Mouse (Mus musculus) intestine, embryonic 15.5 days (tissue): ENCODE data around the gene Dido1. TPM values are rescaled to one million over a fixed set of nuclear protein-coding genes. Genes with fewer than 3 reads are reported as not detected.
A peak's percentile ranks its signal among the peaks of the same experiment; 100 is the strongest.
"Not testable (repeated sequence)": the region's sequence is repeated elsewhere in the genome, so short reads cannot be mapped to it uniquely, and the experiment has no call there.

Experiments
- ATAC-seq: fragments of 200-750 bp; cut with Nextera tagmentation; 2 replicates; pipeline ENCODE4 v1.8.0; 2017; ENCODE audit warnings: moderate TSS enrichment, moderate library complexity
- H3K27ac ChIP-seq: fragments of 300-500 bp; sonication (generic); 2 replicates; pipeline ENCODE4 v1.5.1; 2015; ENCODE audit warnings: mild to moderate bottlenecking, inconsistent platforms
- H3K27me3 ChIP-seq: fragments of 300-500 bp; sonication (generic); replicated peaks from 2 replicates; pipeline ENCODE4 v1.6.1; 2015; ENCODE audit warnings: inconsistent platforms
- H3K36me3 ChIP-seq: fragments of 300-500 bp; sonication (generic); 2 replicates; pipeline ENCODE4 v1.6.1; 2015; ENCODE audit warnings: inconsistent platforms
- H3K4me1 ChIP-seq: fragments of 300-500 bp; sonication (generic); replicated peaks from 2 replicates; pipeline ENCODE4 v1.6.1; 2015; ENCODE audit warnings: inconsistent platforms
- H3K4me2 ChIP-seq: fragments of 300-500 bp; sonication (generic); replicated peaks from 2 replicates; pipeline ENCODE4 v1.6.1; 2015; ENCODE audit warnings: mild to moderate bottlenecking, inconsistent platforms
- H3K4me3 ChIP-seq: fragments of 300-500 bp; sonication (generic); replicated peaks from 2 replicates; pipeline ENCODE4 v1.5.1; 2015; ENCODE audit warnings: inconsistent platforms
- H3K9ac ChIP-seq: fragments of 300-500 bp; sonication (generic); 2 replicates; pipeline ENCODE4 v1.6.1; 2015; ENCODE audit warnings: inconsistent platforms
- H3K9me3 ChIP-seq: fragments of 300-500 bp; sonication (generic); 2 replicates; pipeline ENCODE4 v1.6.1; 2016; ENCODE audit warnings: inconsistent platforms
- WGBS: fragments of 180-500 bp; shearing (Covaris S2); methylation state at CpG from one replicate; pipeline ENCODE4 v1.1.7; 2015; 5-methylcytosine and 5-hydroxymethylcytosine counted together
- polyA plus RNA-seq: library from polyadenylated mRNA; unstranded; fragments of >200 nt; fragmentation: Nextera tagmentation; extraction: Ambion mirVana; gene quantifications from 2 replicates; pipeline ENCODE4 v1.2.1, GENCODE M21; 2015

Dido1 gene
- polyA plus RNA-seq, 1 experiment from 2014 or later: 22.8 TPM

DNA sequence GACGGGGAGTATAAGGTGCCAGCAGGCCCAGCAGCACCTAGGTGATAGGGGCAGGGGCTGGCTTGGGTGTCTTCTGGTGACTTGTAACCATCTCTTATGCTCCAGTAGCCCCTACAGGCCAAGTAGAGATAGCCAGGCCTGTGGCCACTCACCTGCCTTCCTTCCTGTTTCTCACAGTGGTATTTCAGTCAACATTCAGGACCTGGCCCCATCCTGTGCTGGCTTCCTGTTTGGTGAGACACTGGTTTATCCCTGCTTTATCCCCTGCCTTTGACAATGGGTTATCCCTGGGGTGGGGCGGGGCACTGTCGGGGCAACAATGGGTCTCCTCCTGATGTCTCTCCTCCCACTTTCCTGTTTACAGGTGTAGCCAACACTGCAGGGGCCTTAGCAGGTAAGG, 30.6 kb upstream of the Dido1 start:
- no peaks in the 10 kb centered on the region for H3K27me3 ChIP-seq
- H3K27ac ChIP-seq: no peak overlapping the region
- no peak overlapping the region for H3K9ac ChIP-seq
- H3K4me3 ChIP-seq: no peak overlapping the region
- WGBS: 32% methylated on average over 3 of the region's 3 CpGs
- H3K4me1 ChIP-seq: no peaks in the 10 kb centered on the region
- no peak for ATAC-seq
- H3K4me2 ChIP-seq: no peak overlapping the region
- H3K36me3 ChIP-seq: no peaks in the 10 kb centered on the region
- H3K9me3 ChIP-seq: no peaks in the 10 kb centered on the region

DNA sequence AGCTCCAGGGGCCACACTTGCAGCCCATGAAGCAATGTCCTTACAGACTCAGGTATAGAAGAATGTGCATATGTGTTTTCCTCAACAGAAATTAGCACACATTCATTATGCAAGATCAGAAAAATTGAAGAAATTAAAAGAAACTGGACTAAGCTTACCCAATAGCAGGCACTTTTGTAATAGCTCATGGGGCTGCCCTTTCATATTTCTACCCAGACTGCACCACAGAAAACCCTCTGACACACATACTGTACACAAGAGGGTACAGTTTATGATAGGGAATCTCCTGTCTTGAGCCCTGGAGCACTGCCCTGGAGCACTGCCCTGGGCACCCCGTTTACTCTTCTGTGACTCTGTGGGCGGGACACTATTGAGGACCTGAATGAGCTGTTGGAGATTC, 28.2 kb upstream of the Dido1 start:
- Histone ChIP-seq H3K4me1 (no peaks in the 10 kb centered on the region), H3K27ac (no peak overlapping the region), H3K4me2 (no peak overlapping the region), H3K27me3 (no peaks in the 10 kb centered on the region), H3K4me3 (no peak overlapping the region), H3K9ac (no peak overlapping the region), H3K9me3 (no peaks in the 10 kb centered on the region), H3K36me3 (no peaks in the 10 kb centered on the region)
- WGBS: 78% methylated on average over 2 of the region's 2 CpGs
- ATAC-seq: no peak

DNA sequence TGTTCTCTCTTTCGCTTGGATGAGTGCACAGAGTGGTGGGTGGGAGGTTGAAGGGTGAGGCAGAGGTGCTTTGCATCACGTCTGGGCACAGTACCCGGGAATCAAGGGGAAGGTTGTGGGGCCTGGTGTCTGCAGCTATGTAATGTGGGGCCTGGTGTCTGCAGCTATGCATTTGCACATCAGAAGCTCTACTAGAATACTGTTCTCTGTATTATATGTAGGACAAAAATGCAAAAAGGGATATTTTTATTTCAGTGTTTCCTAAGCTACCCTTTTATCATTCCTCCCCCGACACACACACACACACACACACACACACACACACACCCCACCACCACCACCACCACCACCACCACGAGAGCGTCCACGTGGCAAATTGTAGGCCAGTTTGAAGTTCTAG, 25.4 kb upstream of the Dido1 start:
- H3K27ac ChIP-seq: no peak overlapping the region
- no peak overlapping the region for H3K4me2 ChIP-seq
- WGBS: 83% methylated on average over 7 of the region's 7 CpGs

DNA sequence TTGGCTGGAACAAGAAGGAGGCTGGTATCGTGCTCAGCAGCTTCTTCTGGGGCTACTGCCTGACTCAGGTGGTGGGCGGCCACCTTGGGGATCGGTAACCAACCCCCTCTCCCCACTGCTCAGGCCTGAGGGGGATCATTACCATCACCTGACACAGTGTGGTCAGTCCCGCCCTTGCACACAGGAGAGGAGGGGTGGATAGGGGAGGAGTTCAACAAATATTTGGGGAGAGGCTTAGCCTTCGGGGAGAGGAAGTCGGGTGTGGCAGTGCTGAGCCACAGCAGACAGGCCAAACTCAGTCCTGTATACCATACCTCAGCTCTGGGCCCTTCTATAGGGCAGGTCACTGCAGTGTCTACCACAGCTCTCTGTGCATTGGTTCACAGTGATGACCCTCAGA, 22.2 kb upstream of the Dido1 start:
- no peak overlapping the region for H3K27ac ChIP-seq
- no peak overlapping the region for H3K9ac ChIP-seq
- H3K9me3 ChIP-seq: no peaks in the 10 kb centered on the region
- 63% methylated on average over 6 of the region's 6 CpGs for WGBS
- no peaks in the 10 kb centered on the region for H3K4me1 ChIP-seq
- no peaks in the 10 kb centered on the region for H3K36me3 ChIP-seq
- H3K27me3 ChIP-seq: no peaks in the 10 kb centered on the region
- 0 out of 2 replicates have a peak, but pooled peaks have one; percentile 32 for ATAC-seq
- no peak overlapping the region for H3K4me2 ChIP-seq
- no peak overlapping the region for H3K4me3 ChIP-seq

More for the DNA sequence above, 25.4 kb upstream of the Dido1 start:
- H3K4me3 ChIP-seq: no peak overlapping the region
- no peaks in the 10 kb centered on the region for H3K36me3 ChIP-seq
- no peaks in the 10 kb centered on the region for H3K27me3 ChIP-seq
- no peak for ATAC-seq
- H3K4me1 ChIP-seq: no peaks in the 10 kb centered on the region
- H3K9ac ChIP-seq: no peak overlapping the region
- no peaks in the 10 kb centered on the region for H3K9me3 ChIP-seq

DNA sequence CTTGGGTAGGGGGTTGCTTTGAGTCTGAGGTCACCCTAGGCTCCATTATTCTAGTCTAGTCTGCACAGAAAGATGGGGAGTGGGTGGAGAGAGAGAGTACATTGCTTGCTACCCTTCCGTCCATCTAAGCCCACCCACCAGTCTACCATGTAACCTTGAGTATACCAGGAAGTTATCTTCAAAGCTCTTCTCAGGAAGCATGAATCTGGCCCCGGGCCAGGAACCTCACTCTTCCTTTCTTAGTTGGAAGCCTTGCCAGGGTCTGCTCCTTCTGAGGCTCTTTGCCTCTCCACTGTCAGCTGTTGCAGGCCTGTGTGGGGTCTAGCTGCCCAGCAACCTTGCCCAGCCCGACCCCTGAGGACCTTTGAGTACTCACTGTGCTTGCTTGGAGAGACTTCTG, 21.2 kb upstream of the Dido1 start:
- H3K4me2 ChIP-seq: no peak overlapping the region
- H3K9ac ChIP-seq: no peak overlapping the region
- H3K4me1 ChIP-seq: no peaks in the 10 kb centered on the region
- no peaks in the 10 kb centered on the region for H3K27me3 ChIP-seq
- H3K27ac ChIP-seq: no peak overlapping the region
- no peaks in the 10 kb centered on the region for H3K36me3 ChIP-seq
- WGBS: 62% methylated on average over 3 of the region's 3 CpGs
- no peaks in the 10 kb centered on the region for H3K9me3 ChIP-seq
- no peak for ATAC-seq
- H3K4me3 ChIP-seq: no peak overlapping the region

DNA sequence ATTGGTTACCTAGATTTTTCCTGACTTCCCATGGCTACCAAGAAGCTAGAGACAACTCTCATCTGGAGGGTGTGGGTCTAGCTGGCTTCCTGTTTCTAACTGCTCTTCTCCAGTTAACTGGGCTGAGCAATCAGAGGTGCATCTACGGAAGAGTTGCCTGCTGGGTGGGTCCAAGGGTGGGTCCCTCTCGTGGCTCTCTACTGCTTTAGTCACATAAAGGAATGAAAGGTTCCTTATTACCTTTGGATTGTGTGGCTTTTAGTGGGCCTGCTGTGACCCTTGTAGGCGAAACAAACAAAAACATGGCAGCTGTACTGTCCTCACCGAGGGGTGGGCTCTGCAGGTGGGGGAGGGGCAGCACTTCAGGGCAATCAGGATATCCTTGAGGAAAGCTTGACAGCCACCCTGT, 17.8 kb upstream of the Dido1 start:
- Histone ChIP-seq H3K36me3 (no peaks in the 10 kb centered on the region), H3K9me3 (no peaks in the 10 kb centered on the region), H3K4me1 (peaks cover 11% of the 10 kb centered on the region; the same call in 1 of the 2 replicates), H3K4me2 (no peak overlapping the region), H3K27me3 (no peaks in the 10 kb centered on the region), H3K4me3 (no peak overlapping the region), H3K27ac (no peak overlapping the region), H3K9ac (no peak overlapping the region)
- WGBS: 55% methylated on average over 4 of the region's 4 CpGs
- no peak for ATAC-seq

DNA sequence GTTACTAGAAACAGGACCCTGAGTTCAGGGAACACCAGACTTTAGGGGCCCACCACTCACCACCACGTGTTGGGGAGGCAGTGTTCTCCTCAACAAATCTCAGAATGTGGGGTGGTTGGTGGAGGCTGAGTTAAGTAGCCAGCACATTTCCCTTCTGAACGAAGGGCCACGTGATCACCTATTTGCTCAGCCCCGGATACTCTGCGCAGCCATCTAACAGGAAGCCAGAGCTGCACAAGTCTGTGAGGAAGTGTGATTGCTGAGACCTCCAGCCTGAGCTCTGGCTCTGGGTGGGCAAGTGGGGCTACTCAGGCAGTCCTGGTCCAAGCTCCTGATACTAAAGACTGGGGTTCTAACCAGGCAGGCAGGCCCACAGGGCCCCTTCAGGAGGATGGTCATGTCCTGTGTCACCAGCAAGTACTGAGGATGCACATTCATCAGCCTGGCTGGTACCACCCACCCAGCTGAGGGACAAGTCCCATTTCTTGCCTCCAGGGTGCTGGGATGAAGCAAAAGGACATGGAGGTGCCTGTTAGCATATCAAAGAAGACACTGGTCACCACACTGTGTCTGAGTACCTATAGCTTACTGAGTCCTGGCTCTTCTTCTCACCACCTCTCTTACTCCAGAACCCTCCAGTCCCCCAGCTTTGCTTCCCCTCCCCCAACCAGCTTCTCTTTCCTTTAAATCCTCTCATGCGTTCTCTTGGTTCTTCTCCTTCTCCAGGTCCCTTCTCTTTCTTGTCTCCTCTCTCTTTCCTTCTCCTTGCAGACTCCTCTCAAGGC, 17.1 kb upstream of the Dido1 start:
- no peaks in the 10 kb centered on the region for H3K27me3 ChIP-seq
- no peaks in the 10 kb centered on the region for H3K9me3 ChIP-seq
- H3K36me3 ChIP-seq: peaks cover 5% of the 10 kb centered on the region
- ATAC-seq: no peak
- H3K4me2 ChIP-seq: no peak overlapping the region
- no peak overlapping the region for H3K4me3 ChIP-seq
- H3K9ac ChIP-seq: no peak overlapping the region
- 0 out of 2 replicates have a peak overlapping the region, but pooled peaks have one; percentile 36 for H3K27ac ChIP-seq
- 50% methylated on average over 6 of the region's 6 CpGs for WGBS
- H3K4me1 ChIP-seq: peaks cover 11% of the 10 kb centered on the region; the same call in 1 of the 2 replicates

DNA sequence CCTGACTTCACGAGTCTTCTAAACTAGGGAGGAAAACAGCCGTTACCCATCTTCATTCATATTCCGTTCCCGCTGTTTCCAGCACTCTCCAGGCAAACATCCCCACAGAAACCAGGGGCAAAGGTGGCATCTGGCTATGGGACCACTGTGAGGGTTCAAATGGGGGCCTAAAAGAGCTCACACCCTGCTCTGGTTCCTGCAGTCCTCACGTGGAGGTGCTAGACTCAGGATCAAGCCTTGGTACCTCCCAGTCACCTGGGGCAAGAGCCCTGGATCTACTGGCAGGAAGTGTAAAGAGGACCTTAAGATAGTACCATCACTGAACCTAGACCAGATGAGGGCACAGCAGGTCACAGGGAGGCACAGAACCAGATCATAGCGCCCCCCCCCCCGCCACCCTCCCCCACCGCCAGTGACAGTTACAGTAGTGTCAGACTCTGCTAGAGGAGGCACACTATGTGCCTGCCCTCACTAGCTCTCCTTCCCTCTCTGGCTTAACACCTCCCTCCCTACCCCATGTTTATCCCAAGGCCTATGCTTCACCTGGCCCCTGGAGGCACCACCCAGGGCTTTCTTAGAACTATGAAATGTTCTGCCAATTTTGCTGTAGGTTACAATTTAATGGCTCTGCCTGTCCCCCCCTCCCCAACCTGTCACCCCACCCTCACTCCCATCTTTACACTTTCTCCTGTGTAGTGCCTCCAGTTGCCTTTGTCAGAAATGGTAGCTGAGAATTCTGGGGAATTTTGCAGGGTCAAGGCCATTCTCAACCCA, 16.2 kb upstream of the Dido1 start:
- WGBS: 18% methylated on average over 8 of the region's 8 CpGs
- H3K27me3 ChIP-seq: no peaks in the 10 kb centered on the region
- ATAC-seq: no peak
- peak overlapping the region; percentile 62 for H3K4me2 ChIP-seq
- no peak overlapping the region for H3K9ac ChIP-seq
- peaks cover 11% of the 10 kb centered on the region for H3K36me3 ChIP-seq
- H3K9me3 ChIP-seq: no peaks in the 10 kb centered on the region
- H3K4me1 ChIP-seq: peaks cover 11% of the 10 kb centered on the region; the same call in 1 of the 2 replicates
- no peak overlapping the region for H3K27ac ChIP-seq
- H3K4me3 ChIP-seq: peak overlapping the region; percentile 26; the same call in 1 of the 2 replicates

DNA sequence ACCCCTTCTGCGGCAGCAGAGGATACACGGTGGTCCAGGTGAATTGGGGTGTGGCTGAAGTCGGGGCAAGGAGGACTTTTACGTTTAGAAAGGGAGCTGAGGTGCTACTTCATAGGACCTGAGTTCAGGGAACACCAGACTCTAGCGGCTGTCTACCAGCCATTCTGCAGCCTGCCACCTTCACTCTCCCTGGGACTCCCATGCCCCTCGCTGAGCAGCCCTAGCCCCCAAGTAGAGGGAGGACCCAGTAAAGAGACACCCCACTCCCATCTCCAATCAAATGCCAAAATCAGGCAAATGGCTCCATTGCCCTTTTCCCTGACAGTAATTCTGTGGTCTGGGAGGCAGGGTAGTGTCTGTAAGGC, 15.6 kb upstream of the Dido1 start:
- Histone ChIP-seq H3K4me2 (peak overlapping the region; percentile 62), H3K36me3 (peaks cover 15% of the 10 kb centered on the region), H3K27ac (no peak overlapping the region), H3K4me1 (peaks cover 11% of the 10 kb centered on the region; the same call in 1 of the 2 replicates), H3K9ac (peak overlapping the region; percentile 36; the same call in 1 of the 2 replicates), H3K27me3 (no peaks in the 10 kb centered on the region), H3K9me3 (no peaks in the 10 kb centered on the region), H3K4me3 (peak overlapping the region; percentile 26)
- ATAC-seq: peak; percentile 29
- 7% methylated on average over 6 of the region's 6 CpGs for WGBS

DNA sequence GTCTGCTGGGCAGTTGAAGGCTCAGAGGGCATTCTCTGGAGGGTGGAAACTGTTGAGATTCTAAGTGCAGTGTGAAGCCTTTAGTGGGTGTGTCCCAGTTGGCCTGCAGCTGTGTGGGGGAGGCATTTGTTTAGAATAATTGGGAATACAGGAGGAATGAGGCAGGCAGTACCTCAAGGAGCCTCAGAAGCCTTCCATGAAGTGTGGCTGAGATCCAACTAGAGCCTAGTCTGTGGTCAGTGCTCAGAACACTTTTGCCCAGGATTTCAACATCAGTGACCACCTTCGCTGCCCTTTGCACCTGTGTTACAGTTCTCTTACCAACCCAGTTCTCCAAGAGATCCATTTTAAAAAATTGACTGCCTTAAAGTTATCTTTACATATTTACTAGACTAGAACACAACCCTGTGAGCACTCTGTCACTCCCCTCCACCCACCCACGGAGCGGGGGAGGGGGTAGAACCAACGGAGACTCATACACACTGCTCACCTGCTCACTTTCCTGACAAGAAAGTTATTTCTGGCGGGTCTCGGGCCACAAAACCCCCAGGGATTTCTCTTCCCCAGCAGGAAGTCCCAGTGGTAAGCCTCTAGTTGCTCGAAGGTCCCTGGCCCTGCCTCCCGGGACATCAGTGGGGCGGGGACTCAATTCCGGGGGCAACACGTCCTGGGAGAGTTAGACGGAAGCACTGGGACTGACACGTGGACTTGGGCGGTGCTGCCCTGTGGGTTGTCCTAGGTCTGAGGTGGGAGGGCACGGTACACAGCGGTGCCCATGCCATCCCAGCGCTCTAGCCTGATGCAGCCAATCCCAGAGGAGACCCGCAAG, 15.0 kb upstream of the Dido1 start, which contains the start of gene Slc17a9:
Slc17a9 (plus strand) TSS at position 679 of the 829 bp plus-strand sequence.
- no peaks in the 10 kb centered on the region for H3K9me3 ChIP-seq
- H3K27ac ChIP-seq: 0 out of 2 replicates have a peak within 1 kb of the TSS, but pooled peaks have one; percentile 48
- WGBS: 6% methylated on average over 18 of the region's 18 CpGs
- peak within 1 kb of the TSS; percentile 62 for H3K4me2 ChIP-seq
- H3K27me3 ChIP-seq: no peaks in the 10 kb centered on the region
- peak within 1 kb of the TSS; percentile 26 for H3K4me3 ChIP-seq
- H3K9ac ChIP-seq: peak within 1 kb of the TSS; percentile 36
- peaks cover 11% of the 10 kb centered on the region; the same call in 1 of the 2 replicates for H3K4me1 ChIP-seq
- peak; percentile 91 for ATAC-seq
- peaks cover 17% of the 10 kb centered on the region for H3K36me3 ChIP-seq

DNA sequence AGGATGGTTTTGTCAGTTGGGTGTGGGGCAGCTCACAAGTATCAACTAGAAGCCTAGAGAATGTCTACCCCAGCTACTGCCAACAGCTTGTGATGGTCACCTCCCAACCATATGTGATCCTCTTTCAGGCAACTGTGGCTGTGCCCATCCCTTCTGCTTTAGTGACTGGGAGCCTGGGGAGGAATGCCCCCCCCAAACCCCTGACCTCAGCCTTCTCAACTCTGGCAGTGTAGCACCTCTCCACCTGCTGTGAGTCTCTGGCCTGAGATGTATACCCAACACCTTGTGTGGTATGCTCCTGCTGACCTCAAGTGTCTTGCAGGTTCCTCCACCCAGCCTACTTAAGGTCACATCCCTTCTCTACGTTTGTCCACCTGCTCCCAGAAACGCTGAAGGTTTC, 14.1 kb upstream of the Dido1 start:
- whole genome bisulfite sequencing: 70% methylated on average over 2 of the region's 2 CpGs
- Histone ChIP-seq H3K4me2 (no peak overlapping the region), H3K27ac (no peak overlapping the region), H3K9ac (no peak overlapping the region), H3K4me1 (peaks cover 11% of the 10 kb centered on the region; the same call in 1 of the 2 replicates), H3K4me3 (no peak overlapping the region), H3K36me3 (peaks cover 21% of the 10 kb centered on the region), H3K9me3 (no peaks in the 10 kb centered on the region), H3K27me3 (no peaks in the 10 kb centered on the region)
- no peak for ATAC-seq

DNA sequence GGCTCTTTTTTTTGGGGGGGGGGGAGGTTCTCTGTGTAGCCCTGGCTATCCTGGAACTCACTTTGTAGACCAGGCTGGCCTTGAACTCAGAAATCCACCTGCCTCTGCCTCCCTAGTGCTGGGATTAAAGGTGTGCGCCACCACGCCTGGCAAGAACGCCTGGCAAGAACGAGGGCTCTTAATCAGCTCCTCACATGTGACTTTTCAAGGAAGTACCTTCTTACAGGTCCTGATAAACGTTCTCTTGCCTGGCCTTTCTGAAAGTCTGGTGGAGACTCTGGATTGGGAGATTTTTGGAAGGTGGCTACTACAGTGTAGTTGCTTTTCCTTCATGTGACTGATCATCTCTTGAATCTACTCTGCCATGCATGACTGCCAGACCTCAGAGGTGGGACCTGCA, 12.9 kb upstream of the Dido1 start:
- H3K9me3 ChIP-seq, H3K27ac ChIP-seq, H3K27me3 ChIP-seq, H3K4me2 ChIP-seq, ATAC-seq, H3K9ac ChIP-seq, H3K4me3 ChIP-seq: not testable (repeated sequence)
- H3K36me3 ChIP-seq: peaks cover 24% of the 10 kb centered on the region
- H3K4me1 ChIP-seq: peaks cover 11% of the 10 kb centered on the region; the same call in 1 of the 2 replicates
- 84% methylated on average over 5 of the region's 5 CpGs for WGBS
